Mouse (Mus musculus) layer of hippocampus, adult 18-20 months (tissue): ENCODE data around the gene Taar3. TPM values are rescaled to one million over a fixed set of nuclear protein-coding genes. Genes with fewer than 3 reads are reported as not detected.

ENCODE experiments used
- DNase-seq, 2 experiments: peaks; one replicate each; pipeline ENCODE4 v3.0.0; 2022; ENCODE audit warnings: low spot score in 2 of 2
- total RNA-seq, 2 experiments: library from RNA; stranded (reverse); gene quantifications; 2 replicates each; pipeline ENCODE4 v1.2.3; 2021

The Taar3 gene
- total RNA-seq, 2 experiments from 2014 or later: not detected

DNA sequence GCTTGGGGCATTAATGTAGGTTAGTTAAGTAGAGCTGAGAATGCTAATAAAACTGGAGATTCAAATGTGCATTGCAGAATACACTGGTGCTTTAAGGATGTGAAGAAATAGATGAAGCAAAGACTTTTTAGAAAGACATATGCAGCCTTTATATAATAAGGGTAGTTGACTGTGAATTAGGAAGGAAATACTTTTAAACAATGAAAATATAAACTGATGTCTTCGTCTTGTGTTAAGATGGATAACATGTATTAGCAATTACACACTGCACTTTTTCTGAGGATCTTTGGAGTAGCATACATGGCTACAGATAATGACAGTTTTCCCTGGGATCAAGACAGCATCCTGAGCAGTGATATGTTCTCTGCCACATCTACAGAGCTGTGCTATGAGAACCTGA lies 50.3 kb downstream of the Taar3 start, which contains the start of gene Taar7b:
TSS of gene Taar7b (plus strand) at position 301 of the 400 bp plus-strand sequence.
- no peak for DNase-seq

Other genes starting within 250 kb of the Taar3 start
- gene Rps12, start 162.3 kb upstream of the Taar3 start, total RNA-seq: 100 to 1,000 TPM; 261 to 307 TPM
- 10 to 100 TPM; 26.7 to 28.6 TPM for gene Slc18b1, start 152.6 kb upstream of the Taar3 start, total RNA-seq
- under 1 TPM in 1 of 2 experiments, not detected in 1; 0.23 TPM for gene Vnn3, start 98.1 kb upstream of the Taar3 start, total RNA-seq
- under 1 TPM in 1 of 2 experiments, not detected in 1; 0.37 TPM for gene Vnn1, start 54.9 kb upstream of the Taar3 start, total RNA-seq
- not detected for gene Taar1, start 29.2 kb upstream of the Taar3 start, total RNA-seq
- not detected for gene Taar2, start 11.0 kb upstream of the Taar3 start, total RNA-seq
- not detected for gene Taar4, start 10.9 kb downstream of the Taar3 start, total RNA-seq
- not detected for gene Taar5, start 21.1 kb downstream of the Taar3 start, total RNA-seq
- not detected for gene Taar6, start 36.1 kb downstream of the Taar3 start, total RNA-seq
- not detected for gene Taar7a, start 43.9 kb downstream of the Taar3 start, total RNA-seq
- gene Taar7b, start 50.4 kb downstream of the Taar3 start, total RNA-seq: not detected
- not detected for gene Taar7d, start 77.7 kb downstream of the Taar3 start, total RNA-seq
- not detected for gene Taar7e, start 88.1 kb downstream of the Taar3 start, total RNA-seq
- not detected for gene Taar7f, start 100.0 kb downstream of the Taar3 start, total RNA-seq
- not detected for gene Taar8a, start 126.9 kb downstream of the Taar3 start, total RNA-seq
- gene Taar8b, start 142.7 kb downstream of the Taar3 start, total RNA-seq: not detected
- not detected for gene Taar8c, start 152.4 kb downstream of the Taar3 start, total RNA-seq
- gene Taar9, start 160.0 kb downstream of the Taar3 start, total RNA-seq: not detected
- 100 to 1,000 TPM; 134 to 140 TPM for gene Stx7, start 199.7 kb downstream of the Taar3 start, total RNA-seq